Mouse (Mus musculus): ENCODE data around the gene Lmntd2. TPM values are rescaled to one million over a fixed set of nuclear protein-coding genes. Genes with fewer than 3 reads are reported as not detected.

The Lmntd2 gene
- polyA plus RNA-seq, 1 experiment from 2014 or later: 2.1 TPM

- H3K27ac ChIP-seq: no peak overlapping the region
- peak overlapping the region; percentile 92; the same call in 1 of the 2 replicates for H3K4me3 ChIP-seq
- H3K9ac ChIP-seq: peak overlapping the region; percentile 67; the same call in 1 of the 2 replicates
- no peaks in the 10 kb centered on the region for H3K27me3 ChIP-seq
- peak overlapping the region; percentile 96 for H3K4me2 ChIP-seq
- H3K9me3 ChIP-seq (replicated peaks): no peaks in the 10 kb centered on the region
- H3K4me1 ChIP-seq: peaks cover 24% of the 10 kb centered on the region
- 95% methylated on average over 2 of the region's 2 CpGs for WGBS
- no peak for ATAC-seq
- H3K36me3 ChIP-seq (ENCODE audit: poor library complexity, severe bottlenecking): peaks cover 21% of the 10 kb centered on the region
These were observed 18.1 kb downstream of the Lmntd2 start for GRCm38 (mm10) chr7:141195754-141196153.

- peak overlapping the region; percentile 73 for H3K27ac ChIP-seq
- H3K36me3 ChIP-seq (ENCODE audit: poor library complexity, severe bottlenecking): peaks cover 29% of the 10 kb centered on the region
- no peaks in the 10 kb centered on the region for H3K27me3 ChIP-seq
- no peaks in the 10 kb centered on the region for H3K9me3 ChIP-seq (replicated peaks)
- H3K4me3 ChIP-seq: peak overlapping the region; percentile 92
- under 1% methylated on average over 28 of the region's 28 CpGs for WGBS
- ATAC-seq: peak; percentile 52
- peak overlapping the region; percentile 96 for H3K4me2 ChIP-seq
- H3K9ac ChIP-seq: peak overlapping the region; percentile 67
- peaks cover 24% of the 10 kb centered on the region for H3K4me1 ChIP-seq
These were observed 19.1 kb downstream of the Lmntd2 start for GRCm38 (mm10) chr7:141194830-141195229.

GRCm38 (mm10) chr7:141194409-141194808, 19.5 kb downstream of the Lmntd2 start:
- H3K9me3 ChIP-seq (replicated peaks): no peaks in the 10 kb centered on the region
- peak overlapping the region; percentile 67 for H3K9ac ChIP-seq
- peak overlapping the region; percentile 73 for H3K27ac ChIP-seq
- under 1% methylated on average over 23 of the region's 23 CpGs for WGBS
- peak overlapping the region; percentile 96 for H3K4me2 ChIP-seq
- H3K36me3 ChIP-seq (ENCODE audit: poor library complexity, severe bottlenecking): peaks cover 30% of the 10 kb centered on the region
- peaks cover 24% of the 10 kb centered on the region for H3K4me1 ChIP-seq
- no peak for ATAC-seq
- no peaks in the 10 kb centered on the region for H3K27me3 ChIP-seq
- H3K4me3 ChIP-seq: peak overlapping the region; percentile 92

- under 1% methylated on average over 25 of the region's 39 CpGs for WGBS
- peaks cover 35% of the 10 kb centered on the region for H3K36me3 ChIP-seq (ENCODE audit: poor library complexity, severe bottlenecking)
- H3K4me3 ChIP-seq: peak within 1 kb of the TSS; percentile 92
- H3K27ac ChIP-seq: peak within 1 kb of the TSS; percentile 76
- H3K9ac ChIP-seq: peak within 1 kb of the TSS; percentile 96
- H3K4me2 ChIP-seq: peak within 1 kb of the TSS; percentile 96
- peaks cover 24% of the 10 kb centered on the region for H3K4me1 ChIP-seq
- ATAC-seq: peak; percentile 95
- no peaks in the 10 kb centered on the region for H3K27me3 ChIP-seq
- no peaks in the 10 kb centered on the region for H3K9me3 ChIP-seq (replicated peaks)
These were observed 19.9 kb downstream of the Lmntd2 start, which contains the start of the genes Hras and Lrrc56 for GRCm38 (mm10) chr7:141193948-141194347. Hras (minus strand) TSS chr7:141194005. Lrrc56 (plus strand) TSS chr7:141194157.

GRCm38 (mm10) chr7:141193348-141193856, 20.5 kb downstream of the Lmntd2 start:
- H3K4me1 ChIP-seq: peaks cover 24% of the 10 kb centered on the region
- peak overlapping the region; percentile 76 for H3K27ac ChIP-seq
- H3K9ac ChIP-seq: peak overlapping the region; percentile 96
- WGBS: 0% methylated on average over 26 of the region's 43 CpGs
- no peaks in the 10 kb centered on the region for H3K9me3 ChIP-seq (replicated peaks)
- peak; percentile 48 for ATAC-seq
- no peaks in the 10 kb centered on the region for H3K27me3 ChIP-seq
- H3K36me3 ChIP-seq (ENCODE audit: poor library complexity, severe bottlenecking): peaks cover 38% of the 10 kb centered on the region
- H3K4me3 ChIP-seq: peak overlapping the region; percentile 92
- peak overlapping the region; percentile 96 for H3K4me2 ChIP-seq

- Histone ChIP-seq H3K9ac (peak overlapping the region; percentile 96), H3K27ac (peak overlapping the region; percentile 76)
- WGBS: 28% methylated on average over 12 of the region's 12 CpGs
These were observed 21.0 kb downstream of the Lmntd2 start for GRCm38 (mm10) chr7:141192776-141193347.

GRCm38 (mm10) chr7:141191796-141192685, 21.8 kb downstream of the Lmntd2 start:
- Histone ChIP-seq H3K27ac (no peak overlapping the region), H3K4me2 (peak overlapping the region; percentile 96), H3K9ac (peak overlapping the region; percentile 96), H3K4me3 (peak overlapping the region; percentile 92), H3K27me3 (no peaks in the 10 kb centered on the region), H3K36me3 (ENCODE audit: poor library complexity, severe bottlenecking) (peaks cover 38% of the 10 kb centered on the region), H3K9me3 (replicated peaks) (no peaks in the 10 kb centered on the region), H3K4me1 (peaks cover 24% of the 10 kb centered on the region)
- no peak for ATAC-seq
- WGBS: 91% methylated on average over 23 of the region's 24 CpGs

More at GRCm38 (mm10) chr7:141192776-141193347, 21.0 kb downstream of the Lmntd2 start:
- Histone ChIP-seq H3K36me3 (ENCODE audit: poor library complexity, severe bottlenecking) (peaks cover 38% of the 10 kb centered on the region), H3K4me3 (peak overlapping the region; percentile 92), H3K9me3 (replicated peaks) (no peaks in the 10 kb centered on the region), H3K27me3 (no peaks in the 10 kb centered on the region), H3K4me1 (peaks cover 24% of the 10 kb centered on the region), H3K4me2 (peak overlapping the region; percentile 96)
- ATAC-seq: no peak

- Histone ChIP-seq H3K4me1 (peaks cover 24% of the 10 kb centered on the region), H3K27ac (no peak overlapping the region), H3K9me3 (replicated peaks) (no peaks in the 10 kb centered on the region), H3K36me3 (ENCODE audit: poor library complexity, severe bottlenecking) (peaks cover 38% of the 10 kb centered on the region), H3K4me2 (no peak overlapping the region), H3K27me3 (no peaks in the 10 kb centered on the region), H3K9ac (no peak overlapping the region), H3K4me3 (no peak overlapping the region)
- 93% methylated on average over 14 of the region's 14 CpGs for WGBS
- ATAC-seq: no peak
These were observed 22.8 kb downstream of the Lmntd2 start for GRCm38 (mm10) chr7:141191036-141191435.

- no peak overlapping the region for H3K4me2 ChIP-seq
- no peak overlapping the region for H3K9ac ChIP-seq
- peaks cover 19% of the 10 kb centered on the region for H3K4me1 ChIP-seq
- H3K27me3 ChIP-seq: no peaks in the 10 kb centered on the region
- 90% methylated on average over 3 of the region's 3 CpGs for WGBS
- H3K27ac ChIP-seq: no peak overlapping the region
- H3K4me3 ChIP-seq: no peak overlapping the region
- no peaks in the 10 kb centered on the region for H3K9me3 ChIP-seq (replicated peaks)
- H3K36me3 ChIP-seq (ENCODE audit: poor library complexity, severe bottlenecking): peaks cover 38% of the 10 kb centered on the region
- ATAC-seq: no peak
These were observed 23.7 kb downstream of the Lmntd2 start for GRCm38 (mm10) chr7:141190220-141190619.

GRCm38 (mm10) chr7:141188733-141189132, 25.1 kb downstream of the Lmntd2 start:
- Histone ChIP-seq H3K4me3 (no peak overlapping the region), H3K27ac (no peak overlapping the region), H3K4me2 (no peak overlapping the region), H3K4me1 (peaks cover 14% of the 10 kb centered on the region), H3K9me3 (replicated peaks) (no peaks in the 10 kb centered on the region), H3K36me3 (ENCODE audit: poor library complexity, severe bottlenecking) (peaks cover 38% of the 10 kb centered on the region), H3K27me3 (no peaks in the 10 kb centered on the region), H3K9ac (no peak overlapping the region)
- ATAC-seq: no peak
- WGBS: 94% methylated on average over 3 of the region's 3 CpGs

- H3K27me3 ChIP-seq: no peaks in the 10 kb centered on the region
- 85% methylated on average over 3 of the region's 3 CpGs for WGBS
- no peak overlapping the region for H3K4me2 ChIP-seq
- H3K9ac ChIP-seq: no peak overlapping the region
- no peak overlapping the region for H3K4me3 ChIP-seq
- peaks cover 13% of the 10 kb centered on the region for H3K4me1 ChIP-seq
- no peak overlapping the region for H3K27ac ChIP-seq
- peaks cover 38% of the 10 kb centered on the region for H3K36me3 ChIP-seq (ENCODE audit: poor library complexity, severe bottlenecking)
- H3K9me3 ChIP-seq (replicated peaks): no peaks in the 10 kb centered on the region
- no peak for ATAC-seq
These were observed 25.7 kb downstream of the Lmntd2 start for GRCm38 (mm10) chr7:141188194-141188593.

GRCm38 (mm10) chr7:141176173-141176572, 37.7 kb downstream of the Lmntd2 start:
- H3K4me2 ChIP-seq: no peak overlapping the region
- no peak overlapping the region for H3K4me3 ChIP-seq
- no peak for ATAC-seq
- H3K27me3 ChIP-seq: 0 out of 2 replicates have a peak, but pooled peaks cover 4% of the 10 kb centered on the region
- 1% methylated on average over 8 of the region's 8 CpGs for WGBS
- H3K36me3 ChIP-seq (ENCODE audit: poor library complexity, severe bottlenecking): no peaks in the 10 kb centered on the region
- no peak overlapping the region for H3K9ac ChIP-seq
- peaks cover 14% of the 10 kb centered on the region for H3K4me1 ChIP-seq
- no peaks in the 10 kb centered on the region for H3K9me3 ChIP-seq (replicated peaks)
- H3K27ac ChIP-seq: no peak overlapping the region
